Mouse (Mus musculus) lung, embryonic 16.5 days (tissue): ENCODE measurements at regions not wholly inside any gene's neighbourhood (a gene's known extent, or its start where the extent isn't known, plus 50 kb on each side); places are given as distances from the start of the nearest gene placed in this dataset.
"Not testable (repeated sequence)": the region's sequence is repeated elsewhere in the genome, so short reads cannot be mapped to it uniquely, and the experiment has no call there.

Source experiments
- ATAC-seq: fragments of 200-750 bp; cut with Nextera tagmentation; 2 replicates; pipeline ENCODE4 v1.8.0; 2017; ENCODE audit warnings: low read depth, mild to moderate bottlenecking, moderate library complexity
- H3K27ac ChIP-seq: fragments of 300-500 bp; sonication (generic); 2 replicates; pipeline ENCODE4 v1.5.1; 2014; ENCODE audit warnings: mild to moderate bottlenecking, control low read depth, low read length
- H3K27me3 ChIP-seq: fragments of 300-500 bp; sonication (generic); 2 replicates; pipeline ENCODE4 v1.6.1; 2014; ENCODE audit warnings: low read depth, low read length, mixed read lengths; ENCODE audit not compliant: control insufficient read depth, insufficient read depth
- H3K36me3 ChIP-seq: fragments of 300-500 bp; sonication (generic); 2 replicates; pipeline ENCODE4 v1.6.1; 2014; ENCODE audit warnings: low read length; ENCODE audit not compliant: control insufficient read depth, insufficient read depth
- H3K4me1 ChIP-seq: fragments of 300-500 bp; sonication (generic); replicated peaks from 2 replicates; pipeline ENCODE4 v1.6.1; 2014; ENCODE audit warnings: low read length, mixed read lengths; ENCODE audit not compliant: control insufficient read depth, insufficient read depth
- H3K4me2 ChIP-seq: fragments of 300-500 bp; sonication (generic); 2 replicates; pipeline ENCODE4 v1.6.1; 2014; ENCODE audit warnings: low read depth, low read length, control low read depth
- H3K4me3 ChIP-seq: fragments of 300-500 bp; sonication (generic); 2 replicates; pipeline ENCODE4 v1.5.1; 2014; ENCODE audit warnings: mild to moderate bottlenecking, low read length, control low read depth
- H3K9ac ChIP-seq: fragments of 300-500 bp; sonication (generic); 2 replicates; pipeline ENCODE4 v1.6.1; 2014; ENCODE audit warnings: low read length, control low read depth
- H3K9me3 ChIP-seq: fragments of 300-500 bp; sonication (generic); 2 replicates; pipeline ENCODE4 v1.6.1; 2016; ENCODE audit warnings: low read length; ENCODE audit not compliant: control insufficient read depth
- WGBS: fragments of 180-500 bp; shearing (Covaris S2); extraction: QIAGEN DNeasy Blood & Tissue Kit; methylation state at CpG from one replicate; pipeline ENCODE4 v1.1.7; 2014; 5-methylcytosine and 5-hydroxymethylcytosine counted together

DNA sequence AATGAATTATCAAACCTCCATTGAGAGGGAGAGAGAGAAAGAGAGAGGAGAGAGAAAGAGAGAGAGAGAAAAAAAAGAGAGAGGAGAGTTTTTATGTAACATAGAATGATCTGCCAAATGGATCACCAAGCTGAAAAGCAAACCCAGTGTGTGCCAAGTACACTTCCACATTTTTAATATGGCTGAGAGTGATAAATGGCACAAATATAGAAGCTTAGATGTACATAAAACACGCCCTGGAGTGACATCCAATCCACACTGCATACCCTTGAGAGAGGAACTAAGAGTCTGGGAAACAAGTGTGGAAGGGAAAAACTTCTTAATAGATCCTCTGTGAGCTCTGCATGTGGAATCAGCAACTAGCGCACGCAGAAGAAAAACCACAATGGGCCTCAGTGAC is 90.1 kb downstream of the Otx2 start:
- no peaks in the 10 kb centered on the region for H3K4me1 ChIP-seq
- H3K27ac ChIP-seq: no peak overlapping the region
- no peak for ATAC-seq
- no peak overlapping the region for H3K4me2 ChIP-seq
- no peaks in the 10 kb centered on the region for H3K36me3 ChIP-seq
- no peaks in the 10 kb centered on the region for H3K27me3 ChIP-seq
- 81% methylated on average over 3 of the region's 3 CpGs for WGBS
- H3K9me3 ChIP-seq: no peaks in the 10 kb centered on the region
- no peak overlapping the region for H3K9ac ChIP-seq
- H3K4me3 ChIP-seq: no peak overlapping the region

DNA sequence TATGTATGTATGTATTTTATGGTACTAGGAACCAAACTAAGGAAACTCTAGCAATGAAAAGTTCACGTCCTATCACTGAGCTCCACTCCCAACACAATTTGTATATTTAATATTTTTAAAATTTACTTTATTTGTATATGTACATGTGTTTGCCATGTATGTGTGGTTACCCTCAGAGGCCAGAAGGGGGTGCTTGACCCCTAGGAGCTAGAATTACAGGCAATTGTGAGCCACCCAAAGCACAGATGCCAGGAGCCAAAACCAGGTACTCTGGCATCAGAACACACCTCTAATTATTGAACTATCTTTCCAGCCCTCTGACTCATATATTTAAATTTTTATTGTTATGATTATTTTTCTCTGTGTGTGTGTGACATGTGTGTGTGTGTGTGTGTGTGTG is 91.5 kb downstream of the Otx2 start:
- no peak overlapping the region for H3K27ac ChIP-seq
- H3K36me3 ChIP-seq: no peaks in the 10 kb centered on the region
- H3K4me1 ChIP-seq: no peaks in the 10 kb centered on the region
- H3K4me2 ChIP-seq: no peak overlapping the region
- no peaks in the 10 kb centered on the region for H3K9me3 ChIP-seq
- H3K27me3 ChIP-seq: no peaks in the 10 kb centered on the region
- H3K9ac ChIP-seq: no peak overlapping the region
- ATAC-seq: no peak
- 74% methylated on average over 1 of the region's 1 CpGs for WGBS
- H3K4me3 ChIP-seq: no peak overlapping the region

DNA sequence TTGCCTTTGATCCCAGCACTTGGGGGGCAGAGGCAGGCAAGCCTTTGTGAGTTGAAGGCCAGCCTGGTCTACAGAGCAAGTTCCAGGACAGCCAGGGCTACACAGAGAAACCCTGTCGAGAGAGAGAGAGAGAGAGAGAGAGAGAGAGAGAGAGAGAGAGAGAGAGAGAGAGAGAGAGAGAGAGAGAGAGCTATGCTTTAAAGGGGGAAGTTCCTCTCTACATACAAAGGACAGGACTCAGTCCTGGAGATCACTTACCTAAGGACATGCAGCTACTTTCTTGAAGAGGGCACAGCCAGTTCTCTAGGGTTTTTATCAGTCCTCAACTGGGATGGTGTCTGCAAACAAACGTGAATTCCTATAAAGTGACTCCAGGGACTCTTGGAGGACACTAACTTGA is 92.3 kb downstream of the Otx2 start:
- H3K9ac ChIP-seq, H3K36me3 ChIP-seq, H3K4me3 ChIP-seq, H3K27me3 ChIP-seq, H3K9me3 ChIP-seq, H3K4me1 ChIP-seq, ATAC-seq, H3K27ac ChIP-seq, H3K4me2 ChIP-seq: not testable (repeated sequence)
- WGBS: 14% methylated on average over 2 of the region's 2 CpGs

- WGBS: 26% methylated on average over 9 of the region's 9 CpGs
- Histone ChIP-seq H3K9ac (no peak overlapping the region), H3K4me1 (no peaks in the 10 kb centered on the region), H3K4me2 (no peak overlapping the region), H3K9me3 (no peaks in the 10 kb centered on the region), H3K27ac (no peak overlapping the region), H3K27me3 (no peaks in the 10 kb centered on the region), H3K36me3 (no peaks in the 10 kb centered on the region), H3K4me3 (no peak overlapping the region)
- ATAC-seq: no peak
Observed at GRCm38 (mm10) chr14:48580396-48580795, 93.2 kb downstream of the Otx2 start.

- Histone ChIP-seq H3K27me3 (no peaks in the 10 kb centered on the region), H3K36me3 (no peaks in the 10 kb centered on the region), H3K4me2 (no peak overlapping the region), H3K4me3 (no peak overlapping the region), H3K9me3 (no peaks in the 10 kb centered on the region), H3K4me1 (no peaks in the 10 kb centered on the region), H3K9ac (no peak overlapping the region), H3K27ac (no peak overlapping the region)
- WGBS: 74% methylated on average over 5 of the region's 5 CpGs
- no peak for ATAC-seq
Observed at GRCm38 (mm10) chr14:48579985-48580384, 93.6 kb downstream of the Otx2 start.
